Mouse (Mus musculus) liver, embryonic 18 days (tissue): ENCODE results near the gene Nr1d2. TPM values are rescaled to one million over a fixed set of nuclear protein-coding genes. Genes with fewer than 3 reads are reported as not detected.

Experiments used
- polyA plus RNA-seq: library from polyadenylated mRNA; depleted of rRNA; stranded (reverse); fragments of >200 nt; gene quantifications from 2 replicates; pipeline ENCODE4 v1.2.3, GENCODE M21; 2012; rRNA removed

Nr1d2 gene
- polyA plus RNA-seq = 2.2 and 2.6 TPM in 2 replicates

DNA sequence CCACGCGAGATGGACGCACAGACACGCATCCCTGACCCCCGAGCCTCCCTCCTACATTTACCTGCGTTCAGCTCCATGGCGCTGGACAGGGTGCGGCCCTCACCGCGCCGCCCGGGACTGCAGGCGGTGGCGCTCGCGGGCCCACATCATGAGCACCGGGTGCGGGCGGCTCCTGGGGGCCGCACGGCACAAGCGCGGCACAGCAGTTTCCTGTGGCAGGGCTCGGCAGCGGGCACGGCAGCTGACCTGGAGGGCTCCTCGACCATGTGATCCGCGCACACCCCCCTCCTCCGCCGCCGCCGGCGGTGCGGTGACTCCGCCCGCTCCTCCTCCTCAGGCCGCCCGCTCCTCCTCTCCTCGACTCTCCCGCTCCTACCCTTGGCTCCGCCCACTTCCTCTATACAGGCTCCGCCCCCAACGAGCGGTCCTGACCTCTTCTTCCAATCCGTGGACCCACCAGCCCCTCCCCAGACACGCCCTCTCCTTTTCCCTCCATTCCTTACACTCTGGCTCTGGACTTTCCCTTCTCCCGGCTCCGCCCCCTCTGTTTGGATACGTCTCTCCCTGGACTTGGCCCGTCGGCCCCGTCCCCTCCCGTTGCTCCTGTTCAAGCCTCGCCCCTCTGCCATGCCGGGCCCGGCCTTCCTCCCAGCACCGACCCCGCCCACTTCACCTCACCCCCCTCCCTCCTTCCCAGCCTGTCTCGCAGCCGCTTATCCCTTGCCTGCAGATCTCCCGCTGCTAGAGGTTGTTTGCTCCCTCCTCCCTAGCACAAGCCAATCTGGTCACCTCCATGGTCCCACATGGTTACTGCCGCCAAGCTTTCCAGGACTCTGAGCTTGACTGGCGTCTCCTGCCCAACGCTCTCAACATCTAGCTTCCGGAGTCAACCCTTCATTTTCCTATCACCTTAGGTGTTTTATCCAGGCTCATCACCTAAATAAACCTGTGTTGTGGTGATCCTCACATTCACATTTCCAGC, at the start of gene Nr1d2:
Nr1d2 (minus strand) TSS at position 378 of the 982 bp plus-strand sequence.

DNA sequence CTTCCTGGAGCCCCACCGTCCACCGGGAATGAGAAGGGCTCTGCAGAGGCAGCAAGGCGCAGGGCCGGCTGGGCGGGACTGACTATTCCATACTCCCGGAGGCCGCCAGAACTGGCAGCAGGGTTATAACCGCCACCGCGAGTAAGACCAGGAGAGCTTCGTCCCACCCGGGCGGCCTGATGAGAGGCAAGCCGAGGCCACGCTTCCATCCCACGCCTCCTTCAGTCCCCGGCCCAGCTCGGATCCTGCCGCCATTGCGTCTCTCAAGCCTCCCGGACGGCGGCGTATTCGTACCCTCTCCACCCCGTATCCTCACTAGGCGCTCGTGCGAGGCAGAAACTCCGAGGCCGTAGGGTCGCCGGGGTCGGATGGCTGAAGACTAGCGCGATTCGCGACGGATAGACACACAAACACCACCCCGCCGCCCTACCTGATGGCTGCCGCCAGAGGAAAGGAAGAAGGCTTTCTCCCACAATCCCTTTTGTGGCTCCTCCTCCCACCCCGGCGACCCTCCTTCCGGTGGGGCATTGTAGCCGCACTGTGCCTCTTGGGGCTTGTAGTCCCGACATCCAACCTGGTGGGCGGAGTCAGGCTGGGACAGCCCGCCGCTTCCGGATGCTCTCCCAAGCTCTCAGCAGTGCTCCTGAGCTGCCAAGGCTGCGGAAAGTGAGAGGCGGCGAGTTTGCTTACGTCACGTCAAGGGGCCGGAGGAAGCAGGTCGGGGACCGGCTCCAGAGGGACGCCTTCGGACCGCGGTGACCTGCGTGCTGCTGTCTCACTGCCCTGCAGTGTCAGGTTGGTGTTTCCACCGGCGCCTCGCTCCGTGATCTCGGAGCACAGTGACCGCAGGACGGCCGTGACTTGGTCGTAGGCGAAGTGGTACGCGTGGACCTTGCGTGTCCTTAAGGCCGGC, 31.9 kb upstream of the Nr1d2 start, which contains the start of the genes Nkiras1 and Rpl15:
Nkiras1 (plus strand) TSS at position 608 of the 913 bp plus-strand sequence.
Rpl15 (minus strand) TSS at position 863 of the 913 bp plus-strand sequence.

Other genes starting within 250 kb of the Nr1d2 start
- gene Nkiras1, start 32.0 kb upstream of the Nr1d2 start, polyA plus RNA-seq = 10.8 and 11.6 TPM in 2 replicates
- gene Rpl15, start 32.3 kb upstream of the Nr1d2 start, polyA plus RNA-seq = 466 and 676 TPM in 2 replicates
- gene Ube2e1, start 92.7 kb upstream of the Nr1d2 start, polyA plus RNA-seq = 29.2 and 30.2 TPM in 2 replicates